Mouse (Mus musculus) right cerebral cortex, postnatal 10 days (tissue): ENCODE data around the gene Ier5.

ENCODE experiments used
- DNase-seq, 2 experiments: peaks; one replicate each; pipeline ENCODE4 v3.0.0; 2021; ENCODE audit warnings: low spot score in 2 of 2

Gene Ier5

GRCm38 (mm10) chr1:155099280-155099848 is at the start of gene Ier5:
TSS of gene Ier5 (minus strand) at chr1:155099636.
- DNase-seq = peak; percentile 98

- DNase-seq = no peak
Observed at GRCm38 (mm10) chr1:155147228-155147627, 47.8 kb upstream of the Ier5 start.

- peak; percentile 36 to 48 for DNase-seq
Observed at GRCm38 (mm10) chr1:155146572-155146980, 47.1 kb upstream of the Ier5 start, which contains the start of gene Mr1. TSS of gene Mr1 (minus strand) at chr1:155146814.

- DNase-seq = no peak
Observed at GRCm38 (mm10) chr1:155145620-155146019, 46.2 kb upstream of the Ier5 start.

- peak in 1 of 2 experiments; percentile 61 for DNase-seq
Observed at GRCm38 (mm10) chr1:155140076-155140475, 40.6 kb upstream of the Ier5 start.

- DNase-seq = no peak
Observed at GRCm38 (mm10) chr1:155138795-155139194, 39.4 kb upstream of the Ier5 start.

GRCm38 (mm10) chr1:155134866-155135265 is 35.4 kb upstream of the Ier5 start:
- no peak for DNase-seq

GRCm38 (mm10) chr1:155127429-155127934 is 28.0 kb upstream of the Ier5 start:
- DNase-seq = no peak

- no peak for DNase-seq
Observed at GRCm38 (mm10) chr1:155126716-155127115, 27.3 kb upstream of the Ier5 start.

- DNase-seq = no peak
Observed at GRCm38 (mm10) chr1:155124397-155124796, 25.0 kb upstream of the Ier5 start.

GRCm38 (mm10) chr1:155121977-155122939 is 22.8 kb upstream of the Ier5 start:
- DNase-seq = peak; percentile 76 to 77

GRCm38 (mm10) chr1:155119719-155120118 is 20.3 kb upstream of the Ier5 start:
- no peak for DNase-seq

- DNase-seq = no peak
Observed at GRCm38 (mm10) chr1:155113946-155114345, 14.5 kb upstream of the Ier5 start.

- DNase-seq = no peak
Observed at GRCm38 (mm10) chr1:155112875-155113274, 13.4 kb upstream of the Ier5 start.

- no peak for DNase-seq
Observed at GRCm38 (mm10) chr1:155112118-155112517, 12.7 kb upstream of the Ier5 start.

- DNase-seq = no peak
Observed at GRCm38 (mm10) chr1:155111491-155111890, 12.1 kb upstream of the Ier5 start.

- no peak for DNase-seq
Observed at GRCm38 (mm10) chr1:155109387-155110350, 10.2 kb upstream of the Ier5 start.

GRCm38 (mm10) chr1:155108412-155108811 is 9.0 kb upstream of the Ier5 start:
- no peak for DNase-seq

GRCm38 (mm10) chr1:155107843-155108242 is 8.4 kb upstream of the Ier5 start:
- DNase-seq = no peak

- no peak for DNase-seq
Observed at GRCm38 (mm10) chr1:155106310-155106709, 6.9 kb upstream of the Ier5 start.

- DNase-seq = no peak
Observed at GRCm38 (mm10) chr1:155103991-155104390, 4.6 kb upstream of the Ier5 start.
